8 mouse cellular contexts compared by ENCODE assay signal in the genomic region with DNA sequence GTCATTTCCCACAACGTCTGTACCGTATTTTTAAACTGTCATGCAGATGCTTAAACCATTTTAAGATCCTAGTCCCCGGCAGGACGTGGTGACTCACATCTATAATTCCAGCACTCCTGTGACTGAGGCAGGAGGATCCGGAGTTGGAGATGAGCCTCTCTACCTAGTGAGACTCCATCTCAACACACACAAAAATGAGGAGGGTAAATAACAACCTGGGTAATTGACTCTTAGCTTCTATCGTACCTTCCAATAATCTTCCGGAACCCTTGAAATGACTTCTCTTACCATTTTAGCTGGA. TPM values are rescaled to one million over a fixed set of nuclear protein-coding genes. Genes with fewer than 3 reads are reported as not detected.
DNase-seq lines count a peak whose midpoint lies in the region; ATAC-seq and TF ChIP-seq lines count a peak whose summit lies in the region.

No protein-coding gene starts in this region.

- ATAC-seq in limb, embryonic 12.5 days (ENCODE audit: insufficient number of reproducible peaks, insufficient read depth, low FRiP score, low TSS enrichment, low read depth), result 0 out of 2 replicates have a peak, but pooled peaks have one; percentile 8
- ATAC-seq in stomach, embryonic 14.5 days (ENCODE audit: insufficient number of reproducible peaks, insufficient read depth, low FRiP score, low read depth), result no peak

- no peaks in the 10 kb centered on the region for H3K27me3 ChIP-seq in cerebellum, adult 2 months (ENCODE audit: control insufficient read depth, insufficient read depth, low read length)
- no peaks in the 10 kb centered on the region for H3K27me3 ChIP-seq in limb, embryonic 12.5 days
- no peaks in the 10 kb centered on the region for H3K27me3 ChIP-seq in stomach, embryonic 14.5 days (ENCODE audit: control insufficient read depth, insufficient read depth, low read length)

- intact Hi-C loops in left cerebral cortex, postnatal 14 days (cut with DNase I), result loop anchor here (10.0 kb wide), 1 partner anchor 157 kb away; a partner anchor contains a TSS

- no peaks in the 10 kb centered on the region for H3K9me3 ChIP-seq in limb, embryonic 12.5 days
- no peaks in the 10 kb centered on the region for H3K9me3 ChIP-seq in stomach, embryonic 14.5 days (ENCODE audit: control insufficient read depth, low read depth, low read length)

- peak overlapping the region; percentile 72 for H3K27ac ChIP-seq in cerebellum, adult 2 months (ENCODE audit: insufficient read depth, low read length)
- no peak overlapping the region for H3K27ac ChIP-seq in limb, embryonic 12.5 days
- H3K27ac ChIP-seq in stomach, embryonic 14.5 days (ENCODE audit: low read length), result no peak overlapping the region

- peaks cover 4% of the 10 kb centered on the region; the same call in 1 of the 2 replicates for H3K4me1 ChIP-seq in cerebellum, adult 2 months (ENCODE audit: control insufficient read depth, insufficient read depth, low read length)
- 0 out of 2 replicates have a peak, but pooled peaks cover 3% of the 10 kb centered on the region for H3K4me1 ChIP-seq in limb, embryonic 12.5 days (replicated peaks)
- no peaks in the 10 kb centered on the region for H3K4me1 ChIP-seq in stomach, embryonic 14.5 days (ENCODE audit: control insufficient read depth, insufficient read depth, low read length)

- 7% methylated on average over 7 of the region's 7 CpGs for WGBS in cerebellum, adult 2 months
- 17% methylated on average over 7 of the region's 7 CpGs for WGBS in limb, embryonic 12.5 days
- WGBS in stomach, embryonic 14.5 days, result 12% methylated on average over 7 of the region's 7 CpGs

- H3K4me2 ChIP-seq in limb, embryonic 12.5 days, result peak overlapping the region; percentile 84
- peak overlapping the region; percentile 83 for H3K4me2 ChIP-seq in stomach, embryonic 14.5 days (replicated peaks; ENCODE audit: low read depth, low read length)

- TF ChIP-seq POLR2A in cerebellum, adult 2 months (IDR thresholded peaks at IDR 0.05; ENCODE audit: borderline replicate concordance, insufficient read depth, low read length), result no peak

- H3K9ac ChIP-seq in limb, embryonic 12.5 days (replicated peaks), result peak overlapping the region; percentile 87
- no peak overlapping the region for H3K9ac ChIP-seq in stomach, embryonic 14.5 days (replicated peaks; ENCODE audit: low read depth, low read length)

- no peak for DNase-seq in cerebellum, adult 2 months
- DNase-seq in cerebellum, postnatal 14 days, result no peak
- peak; percentile 1 for DNase-seq in retina, postnatal 7 days (ENCODE audit: low read depth, low spot score)
- no peak for DNase-seq in retina, postnatal 1 day
- DNase-seq in adrenal gland, adult (ENCODE audit: inconsistent age in 2 of 2, low spot score in 1 of 2), result no peak
- no peak for DNase-seq in left cerebral cortex, postnatal 14 days (ENCODE audit: low spot score in 2 of 2)

- peak overlapping the region; percentile 81 for H3K4me3 ChIP-seq in cerebellum, adult 2 months (replicated peaks; ENCODE audit: insufficient read depth, low read depth, low read length)
- H3K4me3 ChIP-seq in limb, embryonic 12.5 days (replicated peaks), result peak overlapping the region; percentile 75
- peak overlapping the region; percentile 81 for H3K4me3 ChIP-seq in stomach, embryonic 14.5 days (ENCODE audit: low read depth, low read length)

- no peak for TF ChIP-seq CTCF in cerebellum, adult 2 months (IDR thresholded peaks at IDR 0.05; ENCODE audit: borderline replicate concordance, insufficient read depth, low read depth, low read length)

- H3K36me3 ChIP-seq in limb, embryonic 12.5 days, result no peaks in the 10 kb centered on the region
- H3K36me3 ChIP-seq in stomach, embryonic 14.5 days (ENCODE audit: control insufficient read depth, insufficient read depth, low read length), result no peaks in the 10 kb centered on the region

RNA-seq across cellular contexts. Expression of a gene that starts 0.4 kb away (rescaled TPM):
- 19.5 and 19.9 TPM in 2 replicates for polyA plus RNA-seq in cerebellum, adult 2 months (2012; rRNA removed)
- 8.2 and 8.5 TPM in 2 replicates for polyA plus RNA-seq in limb, embryonic 12.5 days (2016; fragmentation: Nextera tagmentation; extraction: Ambion mirVana)
- 11.7 and 12.1 TPM in 2 replicates for polyA plus RNA-seq in stomach, embryonic 14.5 days (2014; fragmentation: Nextera tagmentation; extraction: Ambion mirVana)
- 10 to 100 TPM; 52.9 to 59.1 TPM for total RNA-seq in left cerebral cortex, postnatal 14 days (2021)

RNA-seq across cellular contexts. Expression of a gene that starts 28.1 kb away (rescaled TPM):
- not detected in 2 replicates for polyA plus RNA-seq in cerebellum, adult 2 months (2012; rRNA removed)
- not detected in 2 replicates for polyA plus RNA-seq in limb, embryonic 12.5 days (2016; fragmentation: Nextera tagmentation; extraction: Ambion mirVana)
- not detected in 2 replicates for polyA plus RNA-seq in stomach, embryonic 14.5 days (2014; fragmentation: Nextera tagmentation; extraction: Ambion mirVana)
- total RNA-seq in left cerebral cortex, postnatal 14 days (2021), result not detected

RNA-seq across cellular contexts. Expression of a gene that starts 37.8 kb away (rescaled TPM):
- polyA plus RNA-seq in cerebellum, adult 2 months (2012; rRNA removed), result 3.7 and 5.6 TPM in 2 replicates
- polyA plus RNA-seq in limb, embryonic 12.5 days (2016; fragmentation: Nextera tagmentation; extraction: Ambion mirVana), result 14.3 and 17.3 TPM in 2 replicates
- 18.8 and 19.1 TPM in 2 replicates for polyA plus RNA-seq in stomach, embryonic 14.5 days (2014; fragmentation: Nextera tagmentation; extraction: Ambion mirVana)
- total RNA-seq in left cerebral cortex, postnatal 14 days (2021), result 1 to 10 TPM; 1.8 to 2.1 TPM
